Mouse (Mus musculus) frontal cortex, postnatal 36 days (tissue): Measurements from ENCODE around the gene Prex1.

Experiments used
- DNase-seq, 2 experiments: peaks; one replicate each; pipeline ENCODE4 v3.0.0; 2022; ENCODE audit warnings: low spot score in 2 of 2

Prex1 gene

DNA sequence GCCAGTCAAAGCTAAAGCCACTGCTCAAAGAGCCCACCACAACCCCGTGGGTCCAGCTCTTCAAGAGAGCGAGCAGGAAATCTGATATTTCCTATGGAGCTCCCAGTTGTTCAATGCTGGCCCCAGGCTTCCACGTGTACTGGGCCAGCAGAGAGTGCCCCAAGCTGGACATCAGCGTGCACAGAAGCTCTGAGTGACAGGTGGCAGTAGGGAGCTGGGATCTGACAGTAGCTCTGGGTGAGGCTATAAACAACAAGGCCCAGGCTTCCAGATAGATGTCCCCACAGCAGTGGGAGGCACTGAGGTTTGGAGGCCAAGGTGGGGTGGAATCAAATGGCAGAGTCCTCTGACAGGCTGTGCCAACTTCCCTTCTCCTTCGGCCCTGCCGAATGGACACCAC is 107.6 kb downstream of the Prex1 start:
- no peak for DNase-seq

DNA sequence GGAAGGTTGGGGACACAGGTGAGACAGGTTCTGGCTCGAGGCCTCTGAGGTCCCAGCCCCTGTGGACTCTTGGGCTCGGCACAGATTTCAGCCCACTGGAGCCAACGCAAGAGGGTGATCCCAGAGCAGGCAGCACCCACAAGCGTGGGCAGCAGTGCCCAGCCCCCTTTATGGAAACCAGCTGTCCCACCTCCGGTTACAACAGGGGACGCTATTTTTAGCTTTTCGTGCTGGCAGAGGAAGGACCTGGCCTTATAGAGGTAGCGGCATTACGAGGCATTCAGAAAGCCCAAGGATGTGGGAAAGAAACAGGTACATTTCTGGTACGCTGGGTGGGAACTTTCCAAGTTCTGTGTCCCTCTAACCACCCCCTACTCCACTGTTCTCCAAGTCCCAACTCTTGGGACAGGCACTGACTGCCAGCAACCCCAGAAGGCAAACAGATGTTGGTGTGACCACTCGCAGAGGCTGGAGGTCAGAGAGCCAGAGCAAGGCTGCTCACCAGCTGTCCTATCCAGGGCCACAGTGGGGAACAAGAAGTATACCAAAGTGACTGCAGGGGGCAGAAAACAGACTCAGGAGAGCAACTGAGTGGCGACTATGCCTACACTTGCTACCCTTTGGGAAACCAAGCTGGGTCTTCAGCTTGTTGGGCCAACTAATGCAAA is 108.3 kb downstream of the Prex1 start:
- DNase-seq, result no peak

DNA sequence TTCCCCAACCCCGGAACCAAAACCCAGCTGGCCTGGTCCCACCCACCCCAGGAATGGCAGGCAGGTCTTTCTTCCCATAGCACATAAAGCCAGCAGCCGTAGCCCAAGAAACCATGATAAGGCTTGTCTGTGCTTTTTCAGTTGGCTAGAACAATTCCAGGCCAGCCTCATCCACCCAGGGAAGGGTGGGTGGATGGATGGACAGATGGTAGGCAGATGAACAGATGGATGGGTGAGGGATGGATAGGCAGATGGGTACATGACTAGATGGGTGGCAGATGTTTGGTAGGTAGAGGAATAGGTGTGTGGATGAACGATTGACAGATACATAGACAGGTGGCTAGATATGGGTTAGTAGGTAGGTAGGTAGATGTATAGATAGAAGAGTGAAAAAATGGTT is 110.7 kb downstream of the Prex1 start:
- peak in 1 of 2 experiments; percentile 59 for DNase-seq

GRCm38 (mm10) chr2:166601420-166601819 is 112.2 kb downstream of the Prex1 start:
- no peak for DNase-seq

- no peak for DNase-seq
These were observed 115.0 kb downstream of the Prex1 start for GRCm38 (mm10) chr2:166598453-166599155.

DNA sequence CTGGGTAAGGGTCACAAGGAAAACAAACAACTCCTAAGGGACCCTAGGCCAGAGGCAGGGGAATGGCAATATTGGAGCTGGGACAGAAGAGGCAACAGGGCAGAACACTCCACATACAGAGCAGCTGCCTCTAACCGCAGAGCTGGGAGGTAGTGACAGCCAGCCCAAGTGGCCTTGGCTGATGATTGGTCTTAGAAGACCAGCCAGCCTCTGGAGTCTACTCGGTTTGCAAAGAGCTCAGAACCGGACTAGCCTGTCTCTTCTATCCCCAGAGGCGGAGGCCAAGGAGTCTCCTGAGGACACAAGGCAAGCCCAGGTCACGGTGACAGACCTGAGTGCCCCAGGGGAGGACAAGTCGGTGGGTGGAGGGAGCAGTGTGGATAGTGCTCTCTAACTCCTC is 115.9 kb downstream of the Prex1 start:
- no peak for DNase-seq

GRCm38 (mm10) chr2:166592034-166592912 is 121.4 kb downstream of the Prex1 start:
- DNase-seq, result peak; percentile 87 to 90

- DNase-seq, result no peak
These were observed 129.1 kb downstream of the Prex1 start for GRCm38 (mm10) chr2:166584491-166584890.

DNA sequence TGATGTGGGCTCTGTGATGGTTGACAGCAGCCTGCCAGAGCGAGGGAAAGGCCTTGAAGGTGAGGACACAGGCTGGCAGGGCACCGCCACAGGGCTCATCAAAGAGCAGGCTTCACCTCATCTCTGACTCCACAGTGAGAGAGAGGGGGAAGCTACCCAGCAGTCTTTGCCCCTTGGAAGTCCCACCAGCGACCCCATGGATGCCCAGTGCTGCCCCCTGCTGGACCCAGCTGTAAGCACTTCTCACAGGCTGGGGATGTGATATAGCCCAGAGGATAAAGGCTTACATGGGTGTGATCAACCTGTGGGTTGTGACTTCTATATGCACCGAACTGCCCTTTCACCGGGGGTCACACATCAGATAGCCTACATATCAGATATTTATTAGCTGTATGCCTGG is 130.3 kb downstream of the Prex1 start:
- no peak for DNase-seq

GRCm38 (mm10) chr2:166581881-166582583 is 131.6 kb downstream of the Prex1 start:
- DNase-seq, result peak; percentile 69 to 74

DNA sequence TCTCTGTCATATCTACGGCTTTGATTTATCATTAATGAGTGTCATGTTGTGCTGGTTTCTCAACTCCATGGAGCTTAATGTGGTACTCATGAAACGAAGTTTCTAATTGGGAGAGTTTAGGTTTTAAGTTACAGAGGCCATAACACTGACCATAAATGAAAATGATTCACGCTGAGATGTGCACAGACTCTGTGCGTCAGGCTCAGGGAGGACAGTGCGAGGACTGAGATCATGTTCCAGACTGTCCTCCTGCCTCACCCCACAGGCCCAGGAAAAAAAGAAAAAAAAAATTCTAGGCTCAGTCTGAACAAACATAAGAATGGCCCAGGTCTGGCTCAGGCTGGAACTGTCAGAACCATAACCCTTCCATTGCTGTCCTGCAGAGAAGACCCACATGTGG is 133.8 kb downstream of the Prex1 start:
- no peak for DNase-seq

GRCm38 (mm10) chr2:166579361-166579760 is 134.3 kb downstream of the Prex1 start:
- DNase-seq, result no peak

- DNase-seq, result no peak
These were observed 138.2 kb downstream of the Prex1 start for GRCm38 (mm10) chr2:166575419-166575818.

DNA sequence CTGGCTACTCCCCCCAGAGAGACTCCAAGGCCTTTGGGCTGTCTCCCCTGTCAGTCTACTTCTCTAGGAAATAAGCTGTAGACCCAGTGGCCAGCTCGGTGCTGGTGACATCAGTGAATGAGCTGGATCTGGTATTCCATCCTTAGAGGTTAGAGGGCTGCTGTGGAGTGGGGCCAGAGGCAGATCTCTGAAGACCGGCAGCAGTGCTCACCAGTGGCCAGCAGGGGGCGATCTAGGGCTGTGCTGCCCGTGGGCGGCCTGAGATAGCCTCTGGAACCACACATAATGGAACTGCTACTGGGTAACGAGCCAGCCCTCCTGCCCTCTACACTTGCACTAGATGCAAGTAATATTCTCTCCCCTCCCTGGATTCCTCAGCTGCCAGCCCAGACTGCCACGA is 138.7 kb downstream of the Prex1 start:
- peak; percentile 62 to 69 for DNase-seq

DNA sequence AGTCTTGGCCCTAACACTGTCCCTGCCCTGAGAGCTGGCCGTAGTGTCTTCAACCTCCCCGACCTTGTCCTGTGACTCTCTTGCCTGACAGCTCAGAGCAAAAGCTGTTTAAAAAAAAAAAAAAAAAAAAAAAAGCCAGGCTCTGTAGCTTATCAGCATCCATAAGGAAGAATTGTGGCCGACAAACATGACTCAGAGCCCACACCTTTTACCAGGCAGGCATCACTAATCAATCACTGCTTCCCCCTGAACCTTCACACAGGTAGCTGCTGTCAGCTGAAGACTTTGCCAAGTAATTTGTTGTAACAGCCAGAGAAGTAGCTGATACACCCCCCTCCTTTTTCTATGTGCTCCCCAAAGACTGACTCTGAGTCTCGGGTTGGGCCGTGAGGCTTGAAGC is 140.0 kb downstream of the Prex1 start:
- no peak for DNase-seq

DNA sequence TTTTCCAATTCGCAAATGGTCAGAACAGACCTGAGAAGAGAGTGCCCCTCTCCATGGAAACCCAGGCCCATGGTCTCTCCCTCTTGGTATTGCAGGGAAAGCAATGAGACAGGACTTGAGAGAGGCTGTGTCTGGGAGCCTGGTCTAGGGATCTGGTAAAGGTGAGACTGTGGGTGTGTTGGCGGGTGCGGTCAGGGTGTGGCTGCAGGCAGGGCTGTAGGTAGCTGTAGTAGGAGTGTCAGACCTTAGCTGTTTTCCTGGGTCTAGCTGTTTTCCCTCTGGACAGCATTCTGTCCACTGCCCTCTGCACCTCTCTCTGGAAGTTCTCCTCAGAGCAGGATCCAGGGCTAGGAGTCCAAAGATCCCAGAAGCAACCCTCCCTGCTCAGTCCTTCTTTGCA is 141.3 kb downstream of the Prex1 start:
- DNase-seq, result no peak

DNA sequence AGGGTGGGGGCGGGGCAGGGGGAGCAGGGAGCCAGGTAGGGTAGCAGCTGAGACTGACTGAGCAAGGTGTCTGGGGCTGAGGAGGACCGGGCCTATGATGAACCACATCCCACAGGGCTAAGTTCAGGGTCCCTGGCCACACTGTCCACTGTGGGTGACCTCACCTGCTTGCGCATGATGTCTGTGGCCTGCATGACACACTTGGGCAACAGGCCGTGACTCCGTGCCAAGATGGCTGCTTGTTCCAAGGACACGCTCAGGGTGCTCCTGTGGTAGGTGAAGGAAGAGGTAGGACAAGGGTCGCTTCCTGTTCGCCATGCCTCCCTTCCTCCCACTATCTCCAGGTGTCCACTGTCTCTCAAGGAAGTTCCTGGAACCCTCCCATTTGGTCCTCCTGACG is 144.4 kb downstream of the Prex1 start:
- no peak for DNase-seq

GRCm38 (mm10) chr2:166565503-166565902 is 148.1 kb downstream of the Prex1 start:
- DNase-seq, result no peak

- peak in 1 of 2 experiments; percentile 67 for DNase-seq
These were observed 149.2 kb downstream of the Prex1 start for GRCm38 (mm10) chr2:166564455-166564854.

GRCm38 (mm10) chr2:166563890-166564289 is 149.7 kb downstream of the Prex1 start:
- DNase-seq, result peak; percentile 78 to 89

DNA sequence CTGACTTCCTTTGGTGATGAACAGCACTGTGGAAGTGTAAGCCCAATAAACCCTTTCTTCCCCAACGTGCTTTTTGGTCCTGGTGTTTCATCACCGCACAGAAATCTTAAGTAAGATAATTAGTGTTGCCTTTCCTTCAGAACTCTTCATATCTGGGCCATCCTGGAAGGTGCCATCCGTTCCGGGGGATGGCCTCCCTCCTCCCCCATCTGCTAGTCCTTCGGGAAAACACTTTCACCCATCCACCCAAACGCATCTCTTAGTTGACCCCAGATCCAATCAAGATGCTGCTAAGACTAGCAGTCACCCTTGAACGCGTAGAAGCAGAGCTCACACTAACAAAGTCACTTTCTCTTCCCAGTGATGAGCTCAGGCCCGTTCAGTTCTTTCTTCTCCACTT is 150.6 kb downstream of the Prex1 start:
- peak in 1 of 2 experiments; percentile 46 for DNase-seq

DNA sequence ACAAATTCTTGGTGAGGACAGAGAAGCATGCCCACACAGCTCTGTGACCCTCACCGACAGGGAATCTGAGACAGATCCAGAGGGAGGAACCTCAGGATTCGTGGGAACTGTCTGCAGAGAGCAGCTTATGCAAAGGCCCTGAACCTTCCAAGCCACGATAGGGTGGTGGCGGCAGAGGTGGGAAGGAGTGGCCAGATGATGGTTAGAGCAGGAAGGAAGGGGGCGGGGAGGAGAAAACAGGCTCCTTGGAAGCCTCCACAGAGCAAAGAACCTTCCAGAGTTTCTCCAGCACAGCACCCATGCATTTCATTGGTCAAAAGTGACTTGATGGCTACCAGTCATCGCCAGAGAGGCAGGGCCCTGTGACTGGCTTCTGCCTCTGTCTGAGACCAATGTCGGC is 151.9 kb downstream of the Prex1 start:
- no peak for DNase-seq
